Mouse (Mus musculus) megakaryocyte, embryonic 14.5 days (primary cell): ENCODE results near the gene Pqbp1.
"Not testable (repeated sequence)": the region's sequence is repeated elsewhere in the genome, so short reads cannot be mapped to it uniquely, and the experiment has no call there.

Experiments
- FLI1 ChIP-seq: IDR thresholded peaks from 2 replicates; pipeline ENCODE4 v1.6.1; 2012; ENCODE audit warnings: low read length, inconsistent platforms, mixed read lengths
- GATA1 ChIP-seq: IDR thresholded peaks from 3 replicates; pipeline ENCODE4 v1.6.1; 2012; ENCODE audit warnings: mixed read lengths, low read length, inconsistent platforms, borderline replicate concordance

- not testable (repeated sequence) for TF ChIP-seq GATA1, FLI1
Measured at GRCm38 (mm10) chrX:7917960-7918359, 18.9 kb upstream of the Pqbp1 start.
